Mouse (Mus musculus): ENCODE results near the gene Tcf3. TPM values are rescaled to one million over a fixed set of nuclear protein-coding genes. Genes with fewer than 3 reads are reported as not detected.

The Tcf3 gene
- polyA plus RNA-seq, 1 experiment from 2014 or later: 258 TPM

GRCm38 (mm10) chr10:80436276-80436675 is 2.8 kb upstream of the Tcf3 start:
- Histone ChIP-seq H3K27ac (no peak overlapping the region), H3K4me2 (replicated peaks) (no peak overlapping the region), H3K27me3 (peaks cover 5% of the 10 kb centered on the region; the same call in 1 of the 2 replicates), H3K4me1 (peaks cover 5% of the 10 kb centered on the region), H3K4me3 (no peak overlapping the region), H3K9ac (no peak overlapping the region), H3K36me3 (no peaks in the 10 kb centered on the region), H3K9me3 (no peaks in the 10 kb centered on the region)
- 11% methylated on average over 9 of the region's 9 CpGs for WGBS
- no peak for ATAC-seq (ENCODE audit: insufficient number of reproducible peaks, insufficient read depth, low FRiP score, low TSS enrichment)

GRCm38 (mm10) chr10:80435764-80436163 is 2.3 kb upstream of the Tcf3 start:
- 39% methylated on average over 7 of the region's 7 CpGs for WGBS
- Histone ChIP-seq H3K27ac (no peak overlapping the region), H3K9ac (peak overlapping the region; percentile 27; the same call in 1 of the 2 replicates), H3K4me2 (replicated peaks) (no peak overlapping the region), H3K4me1 (peaks cover 8% of the 10 kb centered on the region), H3K27me3 (peaks cover 5% of the 10 kb centered on the region; the same call in 1 of the 2 replicates), H3K36me3 (peaks cover 4% of the 10 kb centered on the region; the same call in 1 of the 2 replicates), H3K4me3 (no peak overlapping the region), H3K9me3 (no peaks in the 10 kb centered on the region)
- no peak for ATAC-seq (ENCODE audit: insufficient number of reproducible peaks, insufficient read depth, low FRiP score, low TSS enrichment)

GRCm38 (mm10) chr10:80434823-80435222 is 1.4 kb upstream of the Tcf3 start:
- H3K4me1 ChIP-seq: peaks cover 8% of the 10 kb centered on the region
- H3K27ac ChIP-seq: no peak overlapping the region
- peaks cover 14% of the 10 kb centered on the region for H3K36me3 ChIP-seq
- no peak overlapping the region for H3K4me3 ChIP-seq
- H3K9me3 ChIP-seq: no peaks in the 10 kb centered on the region
- WGBS: 75% methylated on average over 3 of the region's 3 CpGs
- ATAC-seq (ENCODE audit: insufficient number of reproducible peaks, insufficient read depth, low FRiP score, low TSS enrichment): no peak
- H3K27me3 ChIP-seq: peaks cover 5% of the 10 kb centered on the region; the same call in 1 of the 2 replicates
- H3K9ac ChIP-seq: no peak overlapping the region
- H3K4me2 ChIP-seq (replicated peaks): no peak overlapping the region

- Histone ChIP-seq H3K9me3 (no peaks in the 10 kb centered on the region), H3K36me3 (peaks cover 20% of the 10 kb centered on the region), H3K4me1 (peaks cover 8% of the 10 kb centered on the region), H3K4me2 (replicated peaks) (peak overlapping the region; percentile 94; the same call in 1 of the 2 replicates), H3K9ac (no peak overlapping the region), H3K27ac (no peak overlapping the region), H3K27me3 (peaks cover 5% of the 10 kb centered on the region; the same call in 1 of the 2 replicates), H3K4me3 (peak overlapping the region; percentile 94)
- no peak for ATAC-seq (ENCODE audit: insufficient number of reproducible peaks, insufficient read depth, low FRiP score, low TSS enrichment)
- 11% methylated on average over 8 of the region's 8 CpGs for WGBS
Observed at GRCm38 (mm10) chr10:80434233-80434592, 766 bp upstream of the Tcf3 start.

GRCm38 (mm10) chr10:80432936-80433512 is 423 bp downstream of the Tcf3 start:
- H3K9me3 ChIP-seq: no peaks in the 10 kb centered on the region
- H3K9ac ChIP-seq: peak overlapping the region; percentile 100
- peaks cover 8% of the 10 kb centered on the region for H3K4me1 ChIP-seq
- ATAC-seq (ENCODE audit: insufficient number of reproducible peaks, insufficient read depth, low FRiP score, low TSS enrichment): 0 out of 2 replicates have a peak, but pooled peaks have one; percentile 15
- peak overlapping the region; percentile 94 for H3K4me2 ChIP-seq (replicated peaks)
- peaks cover 32% of the 10 kb centered on the region for H3K36me3 ChIP-seq
- WGBS: under 1% methylated on average over 40 of the region's 60 CpGs
- H3K27ac ChIP-seq: peak overlapping the region; percentile 94
- H3K4me3 ChIP-seq: peak overlapping the region; percentile 94
- peaks cover 4% of the 10 kb centered on the region; the same call in 1 of the 2 replicates for H3K27me3 ChIP-seq

GRCm38 (mm10) chr10:80432387-80432785 is 1.1 kb downstream of the Tcf3 start:
- peaks cover 8% of the 10 kb centered on the region for H3K4me1 ChIP-seq
- WGBS: 3% methylated on average over 4 of the region's 4 CpGs
- ATAC-seq (ENCODE audit: insufficient number of reproducible peaks, insufficient read depth, low FRiP score, low TSS enrichment): no peak

GRCm38 (mm10) chr10:80431570-80432386 is 1.7 kb downstream of the Tcf3 start:
- Histone ChIP-seq H3K36me3 (peaks cover 44% of the 10 kb centered on the region), H3K4me1 (peaks cover 8% of the 10 kb centered on the region), H3K9me3 (no peaks in the 10 kb centered on the region), H3K27ac (peak overlapping the region; percentile 94), H3K4me2 (replicated peaks) (peak overlapping the region; percentile 94), H3K9ac (peak overlapping the region; percentile 100), H3K4me3 (peak overlapping the region; percentile 94), H3K27me3 (no peaks in the 10 kb centered on the region)
- ATAC-seq (ENCODE audit: insufficient number of reproducible peaks, insufficient read depth, low FRiP score, low TSS enrichment): no peak
- 18% methylated on average over 16 of the region's 16 CpGs for WGBS

More at GRCm38 (mm10) chr10:80432387-80432785, 1.1 kb downstream of the Tcf3 start:
- Histone ChIP-seq H3K9ac (peak overlapping the region; percentile 100), H3K4me3 (peak overlapping the region; percentile 94), H3K27me3 (no peaks in the 10 kb centered on the region), H3K36me3 (peaks cover 38% of the 10 kb centered on the region), H3K27ac (peak overlapping the region; percentile 94), H3K4me2 (replicated peaks) (peak overlapping the region; percentile 94), H3K9me3 (no peaks in the 10 kb centered on the region)

GRCm38 (mm10) chr10:80430375-80430980 is 3.0 kb downstream of the Tcf3 start:
- Histone ChIP-seq H3K27me3 (no peaks in the 10 kb centered on the region), H3K27ac (no peak overlapping the region), H3K9ac (0 out of 2 replicates have a peak overlapping the region, but pooled peaks have one; percentile 100), H3K9me3 (0 out of 2 replicates have a peak, but pooled peaks cover 3% of the 10 kb centered on the region), H3K36me3 (peaks cover 57% of the 10 kb centered on the region), H3K4me1 (peaks cover 8% of the 10 kb centered on the region), H3K4me3 (no peak overlapping the region), H3K4me2 (replicated peaks) (0 out of 2 replicates have a peak overlapping the region, but pooled peaks have one; percentile 94)
- no peak for ATAC-seq (ENCODE audit: insufficient number of reproducible peaks, insufficient read depth, low FRiP score, low TSS enrichment)
- 71% methylated on average over 8 of the region's 8 CpGs for WGBS

- Histone ChIP-seq H3K4me2 (replicated peaks) (no peak overlapping the region), H3K36me3 (peaks cover 64% of the 10 kb centered on the region), H3K4me1 (peaks cover 8% of the 10 kb centered on the region), H3K9me3 (0 out of 2 replicates have a peak, but pooled peaks cover 7% of the 10 kb centered on the region), H3K4me3 (no peak overlapping the region), H3K27ac (no peak overlapping the region), H3K9ac (0 out of 2 replicates have a peak overlapping the region, but pooled peaks have one; percentile 19), H3K27me3 (no peaks in the 10 kb centered on the region)
- ATAC-seq (ENCODE audit: insufficient number of reproducible peaks, insufficient read depth, low FRiP score, low TSS enrichment): no peak
- 83% methylated on average over 8 of the region's 8 CpGs for WGBS
Observed at GRCm38 (mm10) chr10:80429800-80430199, 3.6 kb downstream of the Tcf3 start.

GRCm38 (mm10) chr10:80425041-80425440 is 8.4 kb downstream of the Tcf3 start:
- Histone ChIP-seq H3K4me1 (no peaks in the 10 kb centered on the region), H3K27ac (no peak overlapping the region), H3K4me2 (replicated peaks) (no peak overlapping the region), H3K4me3 (0 out of 2 replicates have a peak overlapping the region, but pooled peaks have one; percentile 1), H3K27me3 (no peaks in the 10 kb centered on the region), H3K36me3 (peaks cover 99% of the 10 kb centered on the region), H3K9ac (no peak overlapping the region), H3K9me3 (0 out of 2 replicates have a peak, but pooled peaks cover 7% of the 10 kb centered on the region)
- WGBS: 94% methylated on average over 3 of the region's 3 CpGs
- no peak for ATAC-seq (ENCODE audit: insufficient number of reproducible peaks, insufficient read depth, low FRiP score, low TSS enrichment)

GRCm38 (mm10) chr10:80423562-80423961 is 9.9 kb downstream of the Tcf3 start:
- WGBS: 46% methylated on average over 4 of the region's 4 CpGs
- 0 out of 2 replicates have a peak, but pooled peaks cover 9% of the 10 kb centered on the region for H3K4me1 ChIP-seq
- ATAC-seq (ENCODE audit: insufficient number of reproducible peaks, insufficient read depth, low FRiP score, low TSS enrichment): no peak
- no peak overlapping the region for H3K27ac ChIP-seq
- no peaks in the 10 kb centered on the region for H3K27me3 ChIP-seq
- H3K4me2 ChIP-seq (replicated peaks): no peak overlapping the region
- H3K4me3 ChIP-seq: no peak overlapping the region
- H3K9ac ChIP-seq: no peak overlapping the region
- peaks cover 99% of the 10 kb centered on the region for H3K36me3 ChIP-seq
- 0 out of 2 replicates have a peak, but pooled peaks cover 7% of the 10 kb centered on the region for H3K9me3 ChIP-seq
